Mouse (Mus musculus) thymus, adult 2 months (tissue): Measurements from ENCODE around the gene Qtrt2. TPM values are rescaled to one million over a fixed set of nuclear protein-coding genes. Genes with fewer than 3 reads are reported as not detected.

Experiments used
- DNase-seq: peaks from one replicate; pipeline ENCODE4 v3.0.0; 2021
- H3K27ac ChIP-seq: fragments of 200-500 bp; 2 replicates; pipeline ENCODE4 v1.5.1; 2012; ENCODE audit warnings: low read length, control low read depth; ENCODE audit not compliant: control insufficient read depth, insufficient read depth
- H3K27me3 ChIP-seq: fragments of 200-500 bp; 2 replicates; pipeline ENCODE4 v1.6.1; 2012; ENCODE audit warnings: mild to moderate bottlenecking, low read length, moderate library complexity, mixed read lengths; ENCODE audit not compliant: control insufficient read depth, insufficient read depth
- H3K36me3 ChIP-seq: fragments of 200-500 bp; 2 replicates; pipeline ENCODE4 v1.6.1; 2012; ENCODE audit warnings: mild to moderate bottlenecking, low read length, moderate library complexity; ENCODE audit not compliant: control insufficient read depth, insufficient read depth
- H3K4me1 ChIP-seq: fragments of 200-500 bp; replicated peaks from 2 replicates; pipeline ENCODE4 v1.6.1; 2012; ENCODE audit warnings: low read length; ENCODE audit not compliant: control insufficient read depth, insufficient read depth
- H3K4me3 ChIP-seq: fragments of 200-500 bp; 2 replicates; pipeline ENCODE4 v1.5.1; 2012; ENCODE audit warnings: mild to moderate bottlenecking, low read length, control low read depth, moderate library complexity; ENCODE audit not compliant: control insufficient read depth, insufficient read depth
- CTCF ChIP-seq: fragments of 200-500 bp; IDR thresholded peaks from 2 replicates; pipeline ENCODE4 v1.5.1; 2012; ENCODE audit warnings: mild to moderate bottlenecking, control low read depth, low read length, moderate library complexity, borderline replicate concordance; ENCODE audit not compliant: control insufficient read depth, poor library complexity, insufficient read depth; ENCODE audit errors: extremely low read depth
- POLR2A ChIP-seq: fragments of 200-500 bp; IDR thresholded peaks from 2 replicates; pipeline ENCODE4 v1.6.1; 2012; ENCODE audit warnings: mild to moderate bottlenecking, low read length, control low read depth, moderate library complexity; ENCODE audit not compliant: control insufficient read depth, poor library complexity, insufficient read depth; ENCODE audit errors: extremely low read depth
- WGBS: fragments of 180-500 bp; shearing (Covaris S2); methylation state at CpG from one replicate; pipeline ENCODE4 v1.1.7; 2018; 5-methylcytosine and 5-hydroxymethylcytosine counted together
- polyA plus RNA-seq: library from polyadenylated mRNA; depleted of rRNA; stranded (reverse); fragments of >200 nt; gene quantifications from 2 replicates; pipeline ENCODE4 v1.2.3, GENCODE M21; 2012

The Qtrt2 gene
- polyA plus RNA-seq, 1 experiment: 25.7 TPM

DNA sequence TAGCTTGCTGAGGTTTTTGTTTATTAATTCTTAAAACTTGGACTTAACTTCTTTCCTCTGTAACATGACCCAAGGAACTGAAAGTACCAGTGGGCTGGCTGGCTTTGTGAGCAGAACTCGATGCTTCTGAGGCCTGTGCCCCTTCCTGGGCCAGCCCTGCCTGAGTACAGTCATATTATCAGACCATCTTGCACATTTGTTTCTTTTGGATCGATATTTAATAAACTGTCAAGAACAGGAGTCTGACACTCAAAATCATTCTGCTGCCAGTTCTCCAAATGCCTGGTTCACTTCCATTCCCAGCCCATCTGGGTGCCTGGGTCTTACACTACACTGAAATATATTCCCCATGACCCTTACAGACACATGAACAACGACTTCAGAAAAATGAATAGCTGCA, 19.3 kb upstream of the Qtrt2 start:
- no peaks in the 10 kb centered on the region for H3K27me3 ChIP-seq
- H3K4me1 ChIP-seq: no peaks in the 10 kb centered on the region
- no peak for DNase-seq
- WGBS: 94% methylated on average over 3 of the region's 3 CpGs
- H3K4me3 ChIP-seq: no peak overlapping the region
- H3K36me3 ChIP-seq: no peaks in the 10 kb centered on the region
- H3K27ac ChIP-seq: no peak overlapping the region
- no peak for TF ChIP-seq POLR2A
- TF ChIP-seq CTCF: no peak

DNA sequence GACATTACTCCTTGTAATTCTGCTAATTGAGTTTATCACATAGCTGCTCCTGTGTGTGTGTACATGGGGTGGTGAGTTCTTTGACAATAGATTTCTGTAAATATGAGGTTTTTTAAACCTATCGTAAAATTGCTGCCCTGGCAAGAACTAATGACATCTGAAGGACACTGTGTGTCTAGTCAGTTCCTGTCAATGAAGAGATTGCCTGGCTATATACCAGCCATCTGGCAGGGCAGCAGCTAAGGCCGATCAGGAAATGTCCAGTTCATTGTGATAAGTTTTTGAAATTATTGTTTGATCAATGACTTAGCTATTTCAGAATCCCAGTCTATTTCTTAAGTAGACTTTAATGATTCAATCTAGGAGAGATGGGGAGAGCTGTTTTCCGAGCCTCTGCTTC, 18.7 kb upstream of the Qtrt2 start:
- WGBS: 98% methylated on average over 3 of the region's 3 CpGs
- H3K4me3 ChIP-seq: no peak overlapping the region
- no peaks in the 10 kb centered on the region for H3K27me3 ChIP-seq
- no peaks in the 10 kb centered on the region for H3K36me3 ChIP-seq
- DNase-seq: no peak
- TF ChIP-seq POLR2A (no peak), CTCF (no peak)
- H3K27ac ChIP-seq: no peak overlapping the region
- no peaks in the 10 kb centered on the region for H3K4me1 ChIP-seq

DNA sequence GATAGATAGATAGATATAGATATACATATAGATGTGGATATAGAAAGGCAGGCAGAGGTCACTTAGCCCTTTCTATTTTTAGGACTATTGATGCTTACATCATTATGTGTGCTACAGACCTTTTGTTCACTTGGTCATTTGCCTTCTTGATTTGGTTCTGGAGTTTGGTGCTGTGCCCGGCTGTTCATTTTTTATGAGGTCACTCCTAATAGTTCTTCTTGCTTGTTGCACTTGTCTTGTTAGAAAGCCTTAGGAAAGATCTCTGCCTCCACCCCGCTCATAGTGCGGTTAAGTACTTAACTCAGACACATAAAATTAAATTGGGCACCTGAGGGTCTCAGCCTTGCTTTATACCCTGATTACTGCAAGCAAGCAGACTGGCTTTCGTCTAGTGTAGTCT, 14.2 kb upstream of the Qtrt2 start:
- no peak overlapping the region for H3K4me3 ChIP-seq
- H3K27ac ChIP-seq: no peak overlapping the region
- H3K36me3 ChIP-seq: no peaks in the 10 kb centered on the region
- H3K4me1 ChIP-seq: no peaks in the 10 kb centered on the region
- 97% methylated on average over 4 of the region's 4 CpGs for WGBS
- DNase-seq: no peak
- TF ChIP-seq POLR2A (no peak), CTCF (no peak)
- H3K27me3 ChIP-seq: no peaks in the 10 kb centered on the region

DNA sequence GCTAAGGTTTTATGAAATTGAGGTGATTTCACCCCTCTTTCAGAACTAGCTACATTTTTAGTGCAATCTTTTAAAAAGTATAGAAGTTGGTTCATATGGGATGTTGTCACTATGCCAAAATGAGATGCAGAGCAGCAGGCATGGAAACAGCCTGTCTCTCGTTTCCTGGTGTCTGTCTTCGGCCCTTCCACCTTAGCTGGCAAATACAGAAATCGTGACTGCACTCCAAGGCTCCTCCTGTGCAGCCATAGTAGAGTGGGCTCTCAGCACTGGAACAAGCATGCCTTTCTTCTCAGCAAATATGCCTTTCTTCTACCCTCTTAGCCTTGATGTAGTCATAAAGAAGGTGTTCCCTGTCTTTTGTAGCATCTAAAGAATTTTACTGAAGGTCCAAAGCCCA, 9.3 kb upstream of the Qtrt2 start:
- TF ChIP-seq CTCF: no peak
- TF ChIP-seq POLR2A: no peak
- DNase-seq: no peak
- no peaks in the 10 kb centered on the region for H3K36me3 ChIP-seq
- WGBS: 89% methylated on average over 3 of the region's 3 CpGs
- no peaks in the 10 kb centered on the region for H3K4me1 ChIP-seq
- no peak overlapping the region for H3K27ac ChIP-seq
- no peak overlapping the region for H3K4me3 ChIP-seq
- H3K27me3 ChIP-seq: no peaks in the 10 kb centered on the region

DNA sequence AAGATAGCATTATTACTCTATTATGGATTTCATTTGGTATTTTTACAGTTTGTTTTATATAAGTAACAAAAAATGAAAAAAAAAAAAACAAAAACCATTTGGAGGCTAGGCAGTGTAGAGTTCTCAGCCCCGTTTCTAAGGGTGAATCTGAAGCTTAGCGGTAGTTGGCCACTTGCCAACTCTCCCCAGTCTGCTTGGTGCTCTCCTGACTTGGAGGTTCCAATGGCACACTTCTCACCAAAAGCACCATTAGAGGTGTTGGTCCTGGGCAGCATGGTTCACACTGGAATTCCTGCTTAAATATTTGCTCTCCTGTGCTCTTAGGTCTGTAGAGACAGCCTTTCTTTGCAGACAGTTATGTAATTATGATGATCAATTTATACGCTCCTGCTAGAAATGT, 8.8 kb upstream of the Qtrt2 start:
- WGBS: 82% methylated on average over 3 of the region's 3 CpGs
- no peaks in the 10 kb centered on the region for H3K4me1 ChIP-seq
- H3K27me3 ChIP-seq: no peaks in the 10 kb centered on the region
- no peak for DNase-seq
- no peak overlapping the region for H3K4me3 ChIP-seq
- H3K27ac ChIP-seq: no peak overlapping the region
- H3K36me3 ChIP-seq: no peaks in the 10 kb centered on the region
- TF ChIP-seq CTCF (no peak), POLR2A (no peak)

DNA sequence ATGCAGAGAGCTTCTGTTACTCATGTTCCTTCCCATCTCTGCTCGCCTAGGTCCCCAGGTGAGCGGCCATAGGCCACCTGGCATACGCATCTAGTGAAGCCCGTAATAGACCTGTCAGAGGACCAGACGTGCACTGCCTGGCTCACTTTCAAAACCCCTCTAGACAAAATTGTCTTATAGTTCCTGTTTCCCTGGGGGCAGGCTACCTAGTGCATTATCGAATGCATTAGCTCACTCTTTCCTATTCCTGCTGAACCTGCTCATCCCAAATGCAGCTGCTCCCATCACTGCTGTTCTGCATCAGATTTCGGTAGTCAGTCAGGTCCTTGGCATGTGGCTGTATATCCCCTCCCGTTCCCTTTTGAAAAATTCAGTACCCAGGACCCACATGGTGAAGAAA, 8.2 kb upstream of the Qtrt2 start:
- WGBS: 96% methylated on average over 8 of the region's 8 CpGs
- Histone ChIP-seq H3K4me1 (no peaks in the 10 kb centered on the region), H3K27me3 (no peaks in the 10 kb centered on the region), H3K36me3 (no peaks in the 10 kb centered on the region), H3K27ac (no peak overlapping the region), H3K4me3 (no peak overlapping the region)
- no peak for DNase-seq
- TF ChIP-seq CTCF: no peak
- TF ChIP-seq POLR2A: no peak

DNA sequence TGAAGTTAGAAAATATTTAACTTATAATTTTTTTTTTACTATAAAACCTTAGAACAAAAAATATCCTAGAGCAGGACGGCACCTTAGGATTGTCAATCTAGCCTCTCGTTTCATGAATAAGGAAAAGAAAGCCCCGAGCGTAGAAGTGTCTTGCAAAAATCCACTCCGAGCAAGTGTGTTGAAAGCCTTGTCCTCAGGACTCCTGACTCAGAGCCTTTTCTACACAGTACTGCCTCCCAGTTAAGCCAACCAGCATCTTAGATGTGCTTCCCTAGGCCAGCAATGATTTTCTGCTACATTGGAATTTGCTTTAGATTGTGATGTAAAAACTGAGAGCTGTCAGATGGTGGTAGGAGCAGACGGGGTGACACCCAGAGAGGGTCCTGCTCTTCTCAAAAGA, 6.4 kb upstream of the Qtrt2 start:
- Histone ChIP-seq H3K27ac (no peak overlapping the region), H3K27me3 (no peaks in the 10 kb centered on the region), H3K4me3 (no peak overlapping the region), H3K36me3 (no peaks in the 10 kb centered on the region), H3K4me1 (no peaks in the 10 kb centered on the region)
- TF ChIP-seq POLR2A (no peak), CTCF (no peak)
- WGBS: 94% methylated on average over 6 of the region's 6 CpGs
- no peak for DNase-seq

DNA sequence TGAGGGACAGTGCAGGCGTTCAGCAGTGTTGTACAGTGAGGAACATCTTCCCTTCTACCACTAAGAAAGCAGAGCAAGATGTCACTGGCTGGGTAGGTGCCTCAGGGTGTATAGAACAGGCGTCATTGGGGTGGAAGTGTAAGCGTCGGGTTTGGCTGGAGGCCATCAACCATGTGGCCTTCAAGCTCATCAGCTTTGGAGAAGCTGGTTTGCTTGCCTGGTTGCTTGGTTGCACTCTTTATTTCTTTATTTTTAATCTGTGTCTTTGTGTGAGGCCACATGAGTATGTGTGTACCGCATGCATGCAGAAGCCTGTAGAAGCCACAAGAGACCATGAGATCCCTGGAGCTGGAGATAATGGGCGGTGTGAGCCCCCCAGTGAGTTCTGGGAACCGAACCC, 5.7 kb upstream of the Qtrt2 start:
- no peaks in the 10 kb centered on the region for H3K4me1 ChIP-seq
- TF ChIP-seq POLR2A (no peak), CTCF (no peak)
- 92% methylated on average over 7 of the region's 7 CpGs for WGBS
- H3K27me3 ChIP-seq: no peaks in the 10 kb centered on the region
- no peaks in the 10 kb centered on the region for H3K36me3 ChIP-seq
- no peak overlapping the region for H3K27ac ChIP-seq
- no peak for DNase-seq
- H3K4me3 ChIP-seq: no peak overlapping the region
